Mouse (Mus musculus): Measurements from ENCODE around the gene Rhobtb3. TPM values are rescaled to one million over a fixed set of nuclear protein-coding genes. Genes with fewer than 3 reads are reported as not detected.

Gene Rhobtb3
- total RNA-seq, 4 experiments from 2014 or later: 18.7 to 21.6 (median 20.0) TPM

Other genes with a start within 250 kb of the Rhobtb3 start
- gene Ell2, start 237.2 kb downstream of the Rhobtb3 start, total RNA-seq (2022): 10 to 100 TPM; 20.7 to 50.6 (median 28.9) TPM
- gene Glrx, start 104.1 kb downstream of the Rhobtb3 start, total RNA-seq (2022): 10 to 100 TPM; 23.6 to 32.2 (median 28.3) TPM
- gene Spata9, start 23.2 kb upstream of the Rhobtb3 start, total RNA-seq (2022): not detected
- 10 to 100 TPM; 17.6 to 29.0 (median 22.7) TPM for gene Rfesd, start 74.8 kb upstream of the Rhobtb3 start, total RNA-seq (2022)
- not detected for gene Gpr150, start 113.1 kb upstream of the Rhobtb3 start, total RNA-seq (2022)
- 1 to 10 TPM; 3.0 to 4.3 (median 3.8) TPM for gene Arsk, start 154.7 kb upstream of the Rhobtb3 start, total RNA-seq (2022)
- gene Ttc37, start 154.8 kb upstream of the Rhobtb3 start, total RNA-seq (2022): 10 to 100 TPM; 13.2 to 16.4 (median 14.2) TPM